Mouse (Mus musculus): ENCODE data around the gene Olfr312.
A peak's percentile ranks its signal among the peaks of the same experiment; 100 is the strongest.
"Not testable (repeated sequence)": the region's sequence is repeated elsewhere in the genome, so short reads cannot be mapped to it uniquely, and the experiment has no call there.

The Olfr312 gene

GRCm38 (mm10) chr11:58828937-58829336, at the start of gene Olfr312:
Gene Olfr312 (plus strand): TSS chr11:58829237.
- DNase-seq: not testable (repeated sequence)

- no peak for DNase-seq
Observed at GRCm38 (mm10) chr11:58782480-58783089, 46.5 kb upstream of the Olfr312 start, which contains the start of gene Olfr314. Gene Olfr314 (plus strand): TSS chr11:58782952.

DNA sequence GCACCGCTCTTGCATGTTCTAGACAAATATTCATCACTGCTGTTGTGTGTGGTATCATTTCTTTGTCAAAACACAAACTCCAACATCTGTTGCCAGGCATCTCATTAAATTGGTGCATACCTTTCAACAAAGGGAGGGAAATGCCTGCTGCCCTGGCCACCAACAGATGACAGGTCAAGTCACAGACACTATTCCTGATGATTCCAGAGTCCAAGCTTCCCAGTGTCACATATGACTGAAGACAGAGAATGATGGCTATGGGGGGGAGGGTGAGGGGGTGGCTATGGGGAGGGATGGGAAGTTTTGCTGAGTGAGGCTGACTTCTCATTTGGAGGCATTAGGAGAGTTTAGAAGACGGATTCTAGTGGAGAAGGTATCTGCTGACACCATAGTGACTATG, 44.9 kb upstream of the Olfr312 start:
- no peak for DNase-seq

GRCm38 (mm10) chr11:58787651-58788050, 41.4 kb upstream of the Olfr312 start:
- no peak for DNase-seq

- no peak for DNase-seq
Observed at GRCm38 (mm10) chr11:58788346-58788745, 40.7 kb upstream of the Olfr312 start.

GRCm38 (mm10) chr11:58789532-58789931, 39.5 kb upstream of the Olfr312 start:
- no peak for DNase-seq

- no peak for DNase-seq
Observed at GRCm38 (mm10) chr11:58790053-58790452, 39.0 kb upstream of the Olfr312 start.

DNA sequence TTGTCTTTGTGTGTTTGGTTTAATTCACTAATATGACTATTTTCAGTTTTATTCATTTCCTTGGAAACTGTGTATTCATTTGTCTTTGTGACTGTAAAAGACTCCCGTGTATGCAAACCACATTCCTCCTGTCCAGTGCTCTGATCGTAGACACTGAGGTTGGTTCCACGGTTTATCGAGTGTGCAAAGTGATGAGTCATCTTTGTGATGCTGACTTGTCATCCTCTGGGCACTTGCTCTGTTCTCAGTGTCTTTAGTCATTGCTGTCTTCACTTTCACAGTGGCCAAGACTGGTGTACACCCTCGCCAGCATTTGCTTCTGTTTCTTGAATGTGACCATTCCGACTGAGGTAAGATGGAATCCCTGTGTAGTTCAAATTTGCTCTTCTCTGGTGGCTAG, 38.4 kb upstream of the Olfr312 start:
- no peak for DNase-seq

DNA sequence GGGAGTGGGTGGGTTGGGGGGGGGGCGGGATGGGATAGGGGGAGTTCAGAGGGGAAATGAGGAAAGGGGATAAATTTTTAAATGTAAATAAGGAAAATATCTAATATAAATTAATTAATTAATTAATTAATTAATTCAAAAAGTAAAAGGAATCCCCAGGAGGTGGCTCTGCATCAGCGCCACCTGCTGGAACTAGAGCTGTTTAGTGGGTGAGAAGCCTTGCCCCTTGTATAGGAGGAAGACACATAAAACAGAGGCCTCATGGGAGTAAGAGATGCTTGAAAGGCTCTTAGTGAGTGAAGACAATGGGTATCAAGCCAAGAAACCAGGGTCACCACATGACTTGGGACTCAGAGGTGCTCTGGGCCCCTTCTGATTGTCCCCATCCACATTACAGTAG, 33.2 kb upstream of the Olfr312 start:
- DNase-seq: no peak

DNA sequence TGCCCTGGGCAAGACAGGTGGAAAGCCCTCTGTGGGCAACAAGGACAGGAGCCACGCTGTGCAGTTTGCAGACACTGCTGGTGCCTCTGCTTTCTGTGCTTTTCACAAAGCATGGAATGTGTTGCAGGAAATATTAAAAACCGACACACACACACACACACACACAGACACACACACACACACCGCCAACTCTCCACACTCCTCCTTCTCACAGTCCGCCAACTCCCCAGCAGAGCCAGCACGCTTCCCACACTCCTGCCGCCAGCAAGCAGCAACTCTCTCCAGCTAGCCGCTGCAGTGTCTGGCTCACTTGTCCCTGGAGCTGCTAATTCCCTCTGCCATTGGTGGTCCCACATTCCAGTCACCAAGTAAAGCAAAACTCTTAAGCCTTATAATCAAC, 32.2 kb upstream of the Olfr312 start:
- DNase-seq: peak; percentile 81

GRCm38 (mm10) chr11:58799747-58800146, 29.3 kb upstream of the Olfr312 start:
- no peak for DNase-seq

DNA sequence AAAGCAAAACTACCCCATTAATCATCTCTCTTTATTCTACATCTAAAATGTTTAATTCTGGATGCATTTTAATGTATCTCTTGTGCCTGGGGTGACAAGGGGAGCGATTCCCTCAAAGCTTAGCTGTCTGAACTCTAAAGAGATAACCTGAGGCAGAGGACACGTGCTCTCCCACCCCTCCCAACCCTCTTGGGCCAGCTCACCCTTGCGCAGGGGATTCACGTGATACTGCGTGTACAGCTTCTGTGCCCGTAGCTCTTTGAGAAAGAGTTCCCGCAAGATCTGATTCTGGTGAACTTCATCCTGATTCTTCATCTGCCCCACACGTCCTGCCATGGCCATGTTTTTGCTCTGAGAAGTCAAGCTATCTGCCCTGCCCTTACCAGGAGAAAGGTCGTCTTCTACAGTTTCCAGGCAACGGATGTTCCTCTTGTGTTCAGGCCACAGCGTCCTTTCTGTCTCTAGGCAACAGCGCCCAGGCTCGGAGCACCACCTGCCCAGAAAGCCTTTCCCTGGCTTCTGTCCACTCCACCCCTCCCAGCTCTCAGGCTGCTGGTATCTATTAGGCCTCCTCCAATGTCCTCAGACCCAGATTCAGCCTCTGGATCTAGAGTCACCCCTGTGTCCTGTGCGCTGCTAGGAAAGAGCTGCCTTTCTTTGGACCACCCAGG, 27.3 kb upstream of the Olfr312 start, which contains the start of gene Fam183b:
TSS of gene Fam183b (minus strand) at position 403 of the 671 bp plus-strand sequence.
- DNase-seq: peak; percentile 51

DNA sequence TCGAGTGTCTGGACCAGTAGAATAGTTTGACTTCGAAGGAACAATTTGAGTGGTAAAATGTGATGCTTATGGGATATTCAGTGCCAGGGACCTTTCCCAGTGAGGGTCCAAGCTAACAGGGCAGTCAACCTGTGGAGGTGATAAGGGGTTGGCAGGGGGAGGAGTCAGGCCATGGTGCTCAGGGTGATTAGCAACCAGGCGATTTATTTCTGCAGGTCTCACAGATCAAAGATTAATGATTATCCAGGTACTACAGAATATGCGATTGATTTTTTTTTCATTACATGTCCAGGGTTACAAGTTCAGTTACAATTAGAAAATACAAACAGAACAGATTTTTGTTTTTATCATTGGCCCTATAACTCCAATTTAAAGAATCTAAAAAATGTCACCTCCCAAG, 25.2 kb upstream of the Olfr312 start:
- DNase-seq: no peak

DNA sequence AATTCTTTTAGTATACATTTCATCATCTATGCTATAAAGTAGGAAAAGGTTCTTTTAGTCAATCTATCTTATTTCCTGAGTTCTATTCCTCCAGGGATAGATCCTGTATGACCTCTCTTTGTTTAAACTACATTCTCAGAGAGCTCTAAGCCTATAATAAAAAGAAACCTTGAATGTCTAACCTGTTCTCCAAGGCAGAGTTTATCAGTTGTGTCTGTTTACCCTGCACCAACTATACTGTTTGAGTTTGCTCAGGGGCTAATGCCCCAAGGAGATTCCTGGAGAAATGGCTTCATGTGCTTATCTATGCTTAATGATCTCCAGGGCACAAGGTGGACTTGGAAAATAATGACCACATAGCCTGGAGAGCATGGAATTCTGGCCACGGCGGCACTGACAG, 24.6 kb upstream of the Olfr312 start:
- no peak for DNase-seq

DNA sequence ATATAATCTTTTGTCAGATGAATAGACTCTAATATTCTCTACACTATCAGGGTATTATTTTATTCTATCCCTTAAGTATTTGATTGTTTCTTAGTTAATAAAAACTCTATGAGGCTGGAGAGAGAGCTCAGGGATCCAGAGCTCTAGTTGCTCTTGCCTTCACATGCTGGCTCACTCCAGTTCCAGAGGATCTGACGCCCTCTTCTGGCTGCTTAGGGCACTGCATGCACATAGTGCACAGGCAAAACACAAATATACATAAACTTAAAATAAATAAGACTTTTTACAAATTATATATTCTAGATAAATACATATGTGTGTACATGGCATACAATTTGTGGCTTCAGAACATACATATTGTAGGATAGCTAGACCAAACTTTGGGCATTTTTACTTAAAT, 17.0 kb upstream of the Olfr312 start:
- DNase-seq: no peak

DNA sequence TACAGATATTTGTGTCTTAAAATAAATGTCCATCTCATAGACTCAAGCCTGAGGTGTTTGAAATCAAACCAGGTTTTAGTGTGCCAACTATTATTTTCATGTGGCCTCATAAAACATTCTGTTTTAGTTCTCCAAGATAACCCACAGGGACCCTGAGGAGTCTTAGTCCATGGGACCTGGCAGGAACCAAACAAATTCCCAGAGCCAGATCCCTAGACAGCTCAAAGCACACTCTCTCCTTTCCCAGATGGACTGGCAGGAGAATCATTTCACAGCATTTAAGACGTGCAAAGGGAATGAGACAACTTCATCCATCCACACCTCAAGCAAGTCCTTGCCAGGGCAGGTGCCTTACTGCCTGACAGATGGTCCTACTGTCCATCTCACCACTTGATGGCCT, 14.3 kb upstream of the Olfr312 start, which contains the start of gene Olfr313:
TSS of gene Olfr313 (plus strand) at position 301 of the 400 bp plus-strand sequence.
- DNase-seq: not testable (repeated sequence)

DNA sequence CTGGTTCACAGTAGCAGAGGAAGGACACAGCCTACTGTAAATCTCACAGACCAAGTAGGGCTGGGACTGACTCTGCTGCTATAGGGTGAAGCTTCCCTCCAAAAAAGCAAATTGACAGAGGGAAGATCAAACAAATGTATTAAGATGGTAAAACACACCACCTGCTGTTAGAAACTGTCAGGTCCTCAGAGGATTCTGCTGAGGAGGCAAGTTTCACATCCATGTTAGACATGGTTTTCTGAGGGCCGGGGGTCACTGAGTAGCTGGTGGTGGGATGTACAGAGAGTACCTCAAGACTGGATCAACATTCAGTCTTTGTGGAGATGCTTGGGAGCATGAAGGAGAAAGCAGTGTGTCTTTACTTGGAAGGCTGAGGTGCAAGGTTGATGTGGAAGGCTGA, 13.4 kb upstream of the Olfr312 start:
- DNase-seq: no peak

DNA sequence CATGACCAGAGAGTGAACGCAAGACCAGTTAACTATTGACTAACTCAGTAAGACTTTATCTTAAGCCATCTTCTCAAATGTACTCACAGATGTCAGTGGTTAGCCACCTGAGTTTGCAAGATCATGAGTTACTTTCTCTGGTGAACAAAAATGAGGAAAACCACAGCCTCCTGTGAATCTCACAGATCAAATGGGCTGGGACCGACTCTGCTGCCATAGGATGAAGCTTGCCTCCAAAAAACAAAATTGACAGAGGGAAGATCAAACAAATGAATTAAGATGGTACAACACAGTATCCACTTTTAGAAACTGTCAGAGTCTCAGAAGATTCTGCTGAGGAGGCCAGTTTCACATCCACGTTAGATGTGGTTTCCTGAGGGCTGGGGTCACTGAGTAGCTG, 727 bp downstream of the Olfr312 start:
- DNase-seq: no peak

DNA sequence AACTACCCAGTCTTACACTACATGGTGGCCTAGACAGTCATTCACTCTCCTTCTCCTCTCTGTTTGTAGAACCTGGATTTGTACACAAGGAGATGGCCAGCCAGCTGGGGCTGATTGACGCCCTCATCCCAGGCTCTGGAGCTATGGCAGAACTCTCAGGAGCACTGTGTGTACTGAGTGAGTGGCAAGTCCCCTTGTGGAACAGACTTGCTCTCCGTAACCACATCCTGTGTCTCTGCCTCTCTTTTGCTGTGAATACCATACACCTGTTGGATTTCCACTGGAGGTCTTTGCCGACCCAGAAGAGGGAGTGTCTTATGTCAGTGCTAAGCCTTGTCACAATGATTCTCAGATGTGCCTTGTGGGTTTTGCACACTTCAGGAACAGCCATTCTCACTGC, 3.5 kb downstream of the Olfr312 start:
- not testable (repeated sequence) for DNase-seq

DNA sequence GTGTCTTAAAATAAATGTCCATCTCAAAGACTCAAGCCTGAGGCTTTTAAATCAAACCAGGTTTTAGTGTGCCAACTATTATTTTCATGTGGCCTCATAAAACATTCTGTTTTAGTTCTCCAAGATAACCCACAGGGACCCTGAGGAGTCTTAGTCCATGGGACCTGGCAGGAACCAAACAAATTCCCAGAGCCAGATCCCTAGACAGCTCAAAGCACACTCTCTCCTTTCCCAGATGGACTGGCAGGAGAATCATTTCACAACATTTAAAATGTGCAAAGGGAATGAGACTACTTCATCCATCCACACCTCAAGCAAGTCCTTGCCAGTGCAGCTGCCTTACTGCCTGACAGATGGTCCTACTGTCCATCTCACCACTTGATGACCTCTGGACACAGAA, 9.9 kb downstream of the Olfr312 start, which contains the start of gene Olfr311:
TSS of gene Olfr311 (plus strand) at position 301 of the 400 bp plus-strand sequence.
- DNase-seq: not testable (repeated sequence)

DNA sequence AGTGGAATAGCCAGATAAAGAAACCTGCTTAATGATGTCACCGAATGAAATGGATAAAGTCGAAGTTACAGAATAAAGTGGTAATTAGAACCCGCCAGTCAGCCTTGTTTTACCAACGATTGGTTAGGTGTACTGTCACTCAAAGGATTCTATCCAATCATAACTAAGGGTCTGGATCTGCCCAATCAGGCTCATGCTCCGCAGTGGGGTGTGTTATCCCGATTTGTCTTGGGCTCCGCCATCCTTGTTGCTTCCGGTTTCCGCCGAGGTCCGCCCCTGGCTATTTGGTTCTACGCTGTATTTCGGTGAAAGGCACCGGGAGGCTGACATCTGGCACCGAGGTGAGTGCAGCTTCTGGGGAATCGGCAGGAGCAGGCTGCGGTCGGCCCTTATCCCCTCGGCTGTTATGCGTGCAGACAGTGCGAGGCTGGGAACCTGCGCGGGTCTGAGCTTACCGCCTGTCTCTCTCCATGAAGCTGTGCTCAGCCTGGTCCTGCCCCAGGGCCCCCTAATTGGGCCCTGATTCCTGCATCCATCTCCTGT, 18.0 kb downstream of the Olfr312 start, which contains the start of gene Gm12258:
TSS of gene Gm12258 (plus strand) at position 240 of the 543 bp plus-strand sequence.
- peak; percentile 95 for DNase-seq

DNA sequence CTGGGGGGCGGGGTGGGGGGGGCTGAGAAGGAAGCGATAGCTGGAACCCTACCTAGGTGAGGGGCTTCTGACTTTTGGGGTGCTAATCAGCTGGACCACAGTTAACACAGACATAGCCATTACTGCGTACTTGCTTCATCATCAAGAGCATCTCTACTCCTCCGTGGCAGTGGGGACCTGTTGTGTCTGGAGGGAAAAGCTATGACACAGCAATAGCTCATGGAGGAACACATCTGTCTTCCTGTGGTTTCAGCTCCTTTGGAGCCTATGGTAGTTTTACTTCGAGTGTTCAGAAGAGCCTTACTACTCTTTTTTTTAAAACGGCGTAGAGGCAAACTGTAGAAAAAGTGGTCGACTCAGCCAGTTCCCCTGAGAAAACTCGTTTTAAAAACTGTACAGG, 18.6 kb downstream of the Olfr312 start:
- no peak for DNase-seq

DNA sequence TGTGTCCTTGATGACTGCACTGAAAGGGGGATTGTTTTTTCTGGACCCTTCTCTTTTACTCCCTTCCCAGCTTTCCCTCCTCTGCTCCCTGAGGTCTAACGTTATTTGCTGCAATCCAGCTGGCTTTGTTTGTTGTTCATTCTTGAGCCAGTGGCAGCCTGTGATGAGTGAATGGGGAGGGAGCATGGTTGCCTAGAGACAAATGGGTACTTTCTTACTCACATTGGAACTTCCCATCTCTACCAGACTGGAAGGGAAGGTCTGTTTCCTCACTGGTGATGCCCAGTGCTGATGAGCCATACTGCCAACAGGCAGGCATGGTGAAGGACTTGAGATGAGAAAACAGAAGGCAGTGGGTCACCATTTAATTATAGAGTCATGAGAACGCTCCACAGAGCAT, 20.7 kb downstream of the Olfr312 start:
- no peak for DNase-seq

GRCm38 (mm10) chr11:58860744-58861143, 31.7 kb downstream of the Olfr312 start:
- DNase-seq: no peak
